Mouse (Mus musculus): ENCODE measurements at regions not wholly inside any gene's neighbourhood (a gene's known extent, or its start where the extent isn't known, plus 50 kb on each side); places are given as distances from the start of the nearest gene placed in this dataset.
A peak's percentile ranks its signal among the peaks of the same experiment; 100 is the strongest.

- no peaks in the 10 kb centered on the region for H3K27me3 ChIP-seq (ENCODE audit: poor library complexity, severe bottlenecking)
- no peaks in the 10 kb centered on the region for H3K9me3 ChIP-seq
- no peak overlapping the region for H3K27ac ChIP-seq
- H3K36me3 ChIP-seq (replicated peaks), result no peaks in the 10 kb centered on the region
- DNase-seq (ENCODE audit: extremely low spot score, low spot score), result no peak
- H3K4me3 ChIP-seq, result no peak overlapping the region
- no peaks in the 10 kb centered on the region for H3K4me1 ChIP-seq
- WGBS, result 90% methylated on average over 5 of the region's 5 CpGs
Measured at GRCm38 (mm10) chr2:128445443-128445842, 145.6 kb upstream of the Spdye4c start.

- H3K27ac ChIP-seq, result no peak overlapping the region
- no peaks in the 10 kb centered on the region for H3K36me3 ChIP-seq (replicated peaks)
- DNase-seq (ENCODE audit: extremely low spot score, low spot score), result no peak
- no peaks in the 10 kb centered on the region for H3K4me1 ChIP-seq
- H3K27me3 ChIP-seq (ENCODE audit: poor library complexity, severe bottlenecking), result no peaks in the 10 kb centered on the region
- H3K4me3 ChIP-seq, result no peak overlapping the region
- H3K9me3 ChIP-seq, result no peaks in the 10 kb centered on the region
- WGBS, result 85% methylated on average over 3 of the region's 3 CpGs
Measured at GRCm38 (mm10) chr2:128449294-128449693, 141.7 kb upstream of the Spdye4c start.

- WGBS, result 93% methylated on average over 4 of the region's 4 CpGs
Measured at GRCm38 (mm10) chr2:128450045-128450444, 141.0 kb upstream of the Spdye4c start.

GRCm38 (mm10) chr2:128451554-128452239, 139.3 kb upstream of the Spdye4c start:
- Histone ChIP-seq H3K9me3 (no peaks in the 10 kb centered on the region), H3K4me1 (no peaks in the 10 kb centered on the region), H3K27ac (no peak overlapping the region), H3K27me3 (ENCODE audit: poor library complexity, severe bottlenecking) (no peaks in the 10 kb centered on the region), H3K36me3 (replicated peaks) (no peaks in the 10 kb centered on the region), H3K4me3 (no peak overlapping the region)
- no peak for DNase-seq (ENCODE audit: extremely low spot score, low spot score)
- WGBS, result 86% methylated on average over 5 of the region's 5 CpGs

More at GRCm38 (mm10) chr2:128450045-128450444, 141.0 kb upstream of the Spdye4c start:
- H3K36me3 ChIP-seq (replicated peaks), result no peaks in the 10 kb centered on the region
- DNase-seq (ENCODE audit: extremely low spot score, low spot score), result no peak
- H3K9me3 ChIP-seq, result no peaks in the 10 kb centered on the region
- no peaks in the 10 kb centered on the region for H3K4me1 ChIP-seq
- no peak overlapping the region for H3K4me3 ChIP-seq
- no peak overlapping the region for H3K27ac ChIP-seq
- no peaks in the 10 kb centered on the region for H3K27me3 ChIP-seq (ENCODE audit: poor library complexity, severe bottlenecking)

- Histone ChIP-seq H3K4me1 (no peaks in the 10 kb centered on the region), H3K4me3 (no peak overlapping the region), H3K9me3 (no peaks in the 10 kb centered on the region), H3K27ac (no peak overlapping the region), H3K27me3 (ENCODE audit: poor library complexity, severe bottlenecking) (no peaks in the 10 kb centered on the region), H3K36me3 (replicated peaks) (no peaks in the 10 kb centered on the region)
- 86% methylated on average over 1 of the region's 1 CpGs for WGBS
- DNase-seq (ENCODE audit: extremely low spot score, low spot score), result no peak
Measured at GRCm38 (mm10) chr2:128452582-128452981, 138.4 kb upstream of the Spdye4c start.

- no peak for DNase-seq (ENCODE audit: extremely low spot score, low spot score)
- H3K36me3 ChIP-seq (replicated peaks), result no peaks in the 10 kb centered on the region
- no peaks in the 10 kb centered on the region for H3K4me1 ChIP-seq
- H3K4me3 ChIP-seq, result no peak overlapping the region
- no peaks in the 10 kb centered on the region for H3K27me3 ChIP-seq (ENCODE audit: poor library complexity, severe bottlenecking)
- no peak overlapping the region for H3K27ac ChIP-seq
- 91% methylated on average over 13 of the region's 13 CpGs for WGBS
- H3K9me3 ChIP-seq, result no peaks in the 10 kb centered on the region
Measured at GRCm38 (mm10) chr2:128454509-128454908, 136.5 kb upstream of the Spdye4c start.

GRCm38 (mm10) chr2:128457591-128458209, 133.3 kb upstream of the Spdye4c start:
- Histone ChIP-seq H3K27me3 (ENCODE audit: poor library complexity, severe bottlenecking) (no peaks in the 10 kb centered on the region), H3K9me3 (no peaks in the 10 kb centered on the region), H3K27ac (no peak overlapping the region), H3K4me1 (no peaks in the 10 kb centered on the region), H3K36me3 (replicated peaks) (no peaks in the 10 kb centered on the region), H3K4me3 (no peak overlapping the region)
- no peak for DNase-seq (ENCODE audit: extremely low spot score, low spot score)
- WGBS, result 83% methylated on average over 6 of the region's 6 CpGs

- Histone ChIP-seq H3K27ac (no peak overlapping the region), H3K4me3 (no peak overlapping the region), H3K9me3 (no peaks in the 10 kb centered on the region), H3K4me1 (peaks cover 19% of the 10 kb centered on the region), H3K27me3 (ENCODE audit: poor library complexity, severe bottlenecking) (no peaks in the 10 kb centered on the region), H3K36me3 (replicated peaks) (no peaks in the 10 kb centered on the region)
- no peak for DNase-seq (ENCODE audit: extremely low spot score, low spot score)
- 87% methylated on average over 6 of the region's 6 CpGs for WGBS
Measured at GRCm38 (mm10) chr2:128465214-128465984, 125.6 kb upstream of the Spdye4c start.

- 88% methylated on average over 8 of the region's 8 CpGs for WGBS
- Histone ChIP-seq H3K9me3 (no peaks in the 10 kb centered on the region), H3K4me3 (no peak overlapping the region), H3K27me3 (ENCODE audit: poor library complexity, severe bottlenecking) (no peaks in the 10 kb centered on the region), H3K36me3 (replicated peaks) (no peaks in the 10 kb centered on the region), H3K4me1 (peaks cover 26% of the 10 kb centered on the region), H3K27ac (no peak overlapping the region)
- no peak for DNase-seq (ENCODE audit: extremely low spot score, low spot score)
Measured at GRCm38 (mm10) chr2:128467490-128468245, 123.3 kb upstream of the Spdye4c start.

- 76% methylated on average over 2 of the region's 2 CpGs for WGBS
- Histone ChIP-seq H3K4me3 (no peak overlapping the region), H3K27ac (no peak overlapping the region), H3K4me1 (peaks cover 26% of the 10 kb centered on the region), H3K36me3 (replicated peaks) (no peaks in the 10 kb centered on the region), H3K9me3 (no peaks in the 10 kb centered on the region), H3K27me3 (ENCODE audit: poor library complexity, severe bottlenecking) (no peaks in the 10 kb centered on the region)
- no peak for DNase-seq (ENCODE audit: extremely low spot score, low spot score)
Measured at GRCm38 (mm10) chr2:128468323-128468722, 122.7 kb upstream of the Spdye4c start.

GRCm38 (mm10) chr2:128470351-128470750, 120.7 kb upstream of the Spdye4c start:
- Histone ChIP-seq H3K9me3 (no peaks in the 10 kb centered on the region), H3K27me3 (ENCODE audit: poor library complexity, severe bottlenecking) (no peaks in the 10 kb centered on the region), H3K27ac (peak overlapping the region; percentile 53), H3K4me3 (no peak overlapping the region), H3K4me1 (peaks cover 29% of the 10 kb centered on the region), H3K36me3 (replicated peaks) (no peaks in the 10 kb centered on the region)
- 52% methylated on average over 5 of the region's 5 CpGs for WGBS
- no peak for DNase-seq (ENCODE audit: extremely low spot score, low spot score)

- no peak for DNase-seq (ENCODE audit: extremely low spot score, low spot score)
- 87% methylated on average over 13 of the region's 13 CpGs for WGBS
- H3K9me3 ChIP-seq, result no peaks in the 10 kb centered on the region
- H3K27ac ChIP-seq, result no peak overlapping the region
- H3K36me3 ChIP-seq (replicated peaks), result no peaks in the 10 kb centered on the region
- no peak overlapping the region for H3K4me3 ChIP-seq
- no peaks in the 10 kb centered on the region for H3K27me3 ChIP-seq (ENCODE audit: poor library complexity, severe bottlenecking)
- peaks cover 18% of the 10 kb centered on the region for H3K4me1 ChIP-seq
Measured at GRCm38 (mm10) chr2:128473241-128473954, 117.6 kb upstream of the Spdye4c start.
